8 mouse cellular contexts compared by ENCODE assay signal in the genomic region with DNA sequence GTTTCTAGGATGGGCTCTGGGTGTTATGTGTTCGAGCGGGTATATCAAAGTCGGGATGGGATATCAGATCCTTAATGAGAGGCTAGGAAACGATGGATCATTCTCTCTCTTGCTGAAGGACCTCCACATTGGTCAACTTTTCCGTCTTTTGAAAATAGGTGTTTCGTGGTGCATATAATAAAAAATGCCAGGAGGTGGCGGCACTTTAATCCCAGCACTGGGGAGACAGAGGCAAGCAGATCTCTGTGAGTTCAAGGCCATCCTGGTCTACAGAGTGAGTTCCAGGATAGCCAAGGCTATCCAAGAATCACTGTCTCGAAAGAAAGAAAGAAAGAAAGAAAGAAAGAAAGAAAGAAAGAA. TPM values are rescaled to one million over a fixed set of nuclear protein-coding genes. Genes with fewer than 3 reads are reported as not detected.
DNase-seq lines count a peak whose midpoint lies in the region; ATAC-seq and TF ChIP-seq lines count a peak whose summit lies in the region.

No protein-coding gene starts in this region.

- DNase-seq in lung, postnatal 4 days, result no peak
- no peak for DNase-seq in B cell, adult 2 months
- no peak for DNase-seq in left cerebral cortex, postnatal 4 days
- no peak for DNase-seq in layer of hippocampus, postnatal 10 days (ENCODE audit: low spot score in 2 of 2)

- peak overlapping the region; percentile 72 for H3K4me3 ChIP-seq in lung, embryonic 16.5 days (ENCODE audit: low read length)
- H3K4me3 ChIP-seq in forebrain, embryonic 12.5 days (replicated peaks), result peak overlapping the region; percentile 99
- H3K4me3 ChIP-seq in limb, embryonic 15.5 days, result peak overlapping the region; percentile 96
- peak overlapping the region; percentile 23; the same call in 1 of the 2 replicates for H3K4me3 ChIP-seq in small intestine, adult 2 months (ENCODE audit: low read depth, low read length)

- H3K9me3 ChIP-seq in lung, embryonic 16.5 days (ENCODE audit: control insufficient read depth, low read length), result no peaks in the 10 kb centered on the region
- H3K9me3 ChIP-seq in forebrain, embryonic 12.5 days, result no peaks in the 10 kb centered on the region
- H3K9me3 ChIP-seq in limb, embryonic 15.5 days, result no peaks in the 10 kb centered on the region

- no peaks in the 10 kb centered on the region for H3K27me3 ChIP-seq in lung, embryonic 16.5 days (ENCODE audit: control insufficient read depth, insufficient read depth, low read depth, low read length)
- H3K27me3 ChIP-seq in forebrain, embryonic 12.5 days, result peaks cover 6% of the 10 kb centered on the region; the same call in 1 of the 2 replicates
- H3K27me3 ChIP-seq in limb, embryonic 15.5 days, result peaks cover 7% of the 10 kb centered on the region
- H3K27me3 ChIP-seq in small intestine, adult 2 months (ENCODE audit: control insufficient read depth, insufficient read depth, low read length), result no peaks in the 10 kb centered on the region

- intact Hi-C loops in left cerebral cortex, postnatal 4 days (cut with DNase I), result no loop called here

- H3K36me3 ChIP-seq in lung, embryonic 16.5 days (ENCODE audit: control insufficient read depth, insufficient read depth, low read length), result peaks cover 12% of the 10 kb centered on the region
- H3K36me3 ChIP-seq in forebrain, embryonic 12.5 days (replicated peaks), result peaks cover 19% of the 10 kb centered on the region
- H3K36me3 ChIP-seq in limb, embryonic 15.5 days, result peaks cover 21% of the 10 kb centered on the region
- H3K36me3 ChIP-seq in small intestine, adult 2 months (ENCODE audit: control insufficient read depth, insufficient read depth, low read length), result peaks cover 10% of the 10 kb centered on the region

- WGBS in lung, embryonic 16.5 days, result 11% methylated on average over 8 of the region's 8 CpGs
- WGBS in forebrain, embryonic 12.5 days, result 12% methylated on average over 8 of the region's 8 CpGs
- WGBS in limb, embryonic 15.5 days, result 9% methylated on average over 8 of the region's 8 CpGs
- WGBS in small intestine, adult 2 months, result 7% methylated on average over 8 of the region's 8 CpGs

- ATAC-seq in lung, embryonic 16.5 days (ENCODE audit: low read depth), result no peak
- no peak for ATAC-seq in forebrain, embryonic 12.5 days (ENCODE audit: low FRiP score)
- ATAC-seq in limb, embryonic 15.5 days (ENCODE audit: insufficient number of reproducible peaks, low FRiP score, low TSS enrichment, low read depth), result no peak

- H3K4me1 ChIP-seq in lung, embryonic 16.5 days (replicated peaks; ENCODE audit: control insufficient read depth, insufficient read depth, low read length), result peaks cover 31% of the 10 kb centered on the region
- peaks cover 31% of the 10 kb centered on the region for H3K4me1 ChIP-seq in forebrain, embryonic 12.5 days
- H3K4me1 ChIP-seq in limb, embryonic 15.5 days, result peaks cover 41% of the 10 kb centered on the region
- H3K4me1 ChIP-seq in small intestine, adult 2 months (ENCODE audit: control insufficient read depth, insufficient read depth, insufficient read length, low read length), result peaks cover 26% of the 10 kb centered on the region

- peak overlapping the region; percentile 11; the same call in 1 of the 2 replicates for H3K9ac ChIP-seq in lung, embryonic 16.5 days (ENCODE audit: low read length)
- no peak overlapping the region for H3K9ac ChIP-seq in forebrain, embryonic 12.5 days
- H3K9ac ChIP-seq in limb, embryonic 15.5 days, result no peak overlapping the region

- peak overlapping the region; percentile 38; the same call in 1 of the 2 replicates for H3K27ac ChIP-seq in lung, embryonic 16.5 days (ENCODE audit: low read length)
- peak overlapping the region; percentile 96 for H3K27ac ChIP-seq in forebrain, embryonic 12.5 days
- H3K27ac ChIP-seq in limb, embryonic 15.5 days, result 0 out of 2 replicates have a peak overlapping the region, but pooled peaks have one; percentile 22
- H3K27ac ChIP-seq in small intestine, adult 2 months (ENCODE audit: insufficient read depth, low read depth, low read length), result peak overlapping the region; percentile 17; the same call in 1 of the 2 replicates

- peak overlapping the region; percentile 30; the same call in 1 of the 2 replicates for H3K4me2 ChIP-seq in lung, embryonic 16.5 days (ENCODE audit: low read depth, low read length)
- no peak overlapping the region for H3K4me2 ChIP-seq in forebrain, embryonic 12.5 days
- H3K4me2 ChIP-seq in limb, embryonic 15.5 days, result no peak overlapping the region

- no peak for TF ChIP-seq CTCF in small intestine, adult 2 months (IDR thresholded peaks at IDR 0.05; ENCODE audit: extremely low read depth, insufficient read length, insufficient replicate concordance, low read depth, low read length)

- TF ChIP-seq POLR2A in small intestine, adult 2 months (IDR thresholded peaks at IDR 0.05; ENCODE audit: low read depth, low read length), result no peak

RNA-seq across cellular contexts. Expression of a gene that starts 0.8 kb away (rescaled TPM):
- polyA plus RNA-seq in lung, embryonic 16.5 days (2015; fragmentation: Nextera tagmentation; extraction: Ambion mirVana), result 81.0 and 82.4 TPM in 2 replicates
- polyA plus RNA-seq in forebrain, embryonic 12.5 days (2016; fragmentation: Nextera tagmentation; extraction: Ambion mirVana), result 203 and 205 TPM in 2 replicates
- 94.8 and 110 TPM in 2 replicates for polyA plus RNA-seq in limb, embryonic 15.5 days (2015; fragmentation: Nextera tagmentation; extraction: Ambion mirVana)
- polyA plus RNA-seq in small intestine, adult 2 months (2012; rRNA removed), result 45.6 and 101 TPM in 2 replicates
- 10 to 100 TPM; 51.9 to 53.7 TPM for total RNA-seq in left cerebral cortex, postnatal 4 days (2021)
- total RNA-seq in layer of hippocampus, postnatal 10 days (2021), result 10 to 100 TPM; 36.1 to 42.9 TPM

RNA-seq across cellular contexts. Expression of a gene that starts 27.6 kb away (rescaled TPM):
- polyA plus RNA-seq in lung, embryonic 16.5 days (2015; fragmentation: Nextera tagmentation; extraction: Ambion mirVana), result 618 and 673 TPM in 2 replicates
- 371 and 400 TPM in 2 replicates for polyA plus RNA-seq in forebrain, embryonic 12.5 days (2016; fragmentation: Nextera tagmentation; extraction: Ambion mirVana)
- polyA plus RNA-seq in limb, embryonic 15.5 days (2015; fragmentation: Nextera tagmentation; extraction: Ambion mirVana), result 562 and 570 TPM in 2 replicates
- 2,051 and 2,588 TPM in 2 replicates for polyA plus RNA-seq in small intestine, adult 2 months (2012; rRNA removed)
- 100 to 1,000 TPM; 282 to 286 TPM for total RNA-seq in left cerebral cortex, postnatal 4 days (2021)
- total RNA-seq in layer of hippocampus, postnatal 10 days (2021), result 100 to 1,000 TPM; 503 to 527 TPM

RNA-seq across cellular contexts. Expression of a gene that starts 34.9 kb away (rescaled TPM):
- 192 and 204 TPM in 2 replicates for polyA plus RNA-seq in lung, embryonic 16.5 days (2015; fragmentation: Nextera tagmentation; extraction: Ambion mirVana)
- 312 and 327 TPM in 2 replicates for polyA plus RNA-seq in forebrain, embryonic 12.5 days (2016; fragmentation: Nextera tagmentation; extraction: Ambion mirVana)
- polyA plus RNA-seq in limb, embryonic 15.5 days (2015; fragmentation: Nextera tagmentation; extraction: Ambion mirVana), result 218 and 219 TPM in 2 replicates
- polyA plus RNA-seq in small intestine, adult 2 months (2012; rRNA removed), result 55.1 and 85.7 TPM in 2 replicates
- total RNA-seq in left cerebral cortex, postnatal 4 days (2021), result 100 to 1,000 TPM; 138 to 147 TPM
- total RNA-seq in layer of hippocampus, postnatal 10 days (2021), result 100 to 1,000 TPM; 119 to 129 TPM

RNA-seq across cellular contexts. Expression of a gene that starts 46.8 kb away (rescaled TPM):
- polyA plus RNA-seq in lung, embryonic 16.5 days (2015; fragmentation: Nextera tagmentation; extraction: Ambion mirVana), result 4.4 and 4.5 TPM in 2 replicates
- 17.3 and 21.3 TPM in 2 replicates for polyA plus RNA-seq in forebrain, embryonic 12.5 days (2016; fragmentation: Nextera tagmentation; extraction: Ambion mirVana)
- polyA plus RNA-seq in limb, embryonic 15.5 days (2015; fragmentation: Nextera tagmentation; extraction: Ambion mirVana), result 6.1 and 6.8 TPM in 2 replicates
- polyA plus RNA-seq in small intestine, adult 2 months (2012; rRNA removed), result 10.3 and 20.6 TPM in 2 replicates
- 10 to 100 TPM; 75.5 to 80.1 TPM for total RNA-seq in left cerebral cortex, postnatal 4 days (2021)
- total RNA-seq in layer of hippocampus, postnatal 10 days (2021), result 10 to 100 TPM; 33.6 to 36.6 TPM

Comparison
In these comparisons a context has a peak if more than half of its experiments do, and no peak if none do; other contexts are left out.
1. H3K27ac ChIP-seq: peak in every context shown above with its lines; median percentile 96 in forebrain, embryonic 12.5 days; 38 in lung, embryonic 16.5 days; 22 in limb, embryonic 15.5 days; 17 in small intestine, adult 2 months.
2. H3K4me3 ChIP-seq: peak in every context shown above with its lines; median percentile 99 in forebrain, embryonic 12.5 days; 96 in limb, embryonic 15.5 days; 72 in lung, embryonic 16.5 days; 23 in small intestine, adult 2 months.